Mouse (Mus musculus): ENCODE measurements at regions not wholly inside any gene's neighbourhood (a gene's known extent, or its start where the extent isn't known, plus 50 kb on each side); places are given as distances from the start of the nearest gene placed in this dataset.

- DNase-seq: no peak
Measured at GRCm38 (mm10) chr6:117279786-117280411, 111.6 kb downstream of the Cxcl12 start.

GRCm38 (mm10) chr6:117280911-117281310, 112.6 kb downstream of the Cxcl12 start:
- no peak for DNase-seq

- no peak for DNase-seq
Measured at GRCm38 (mm10) chr6:117283616-117284015, 115.3 kb downstream of the Cxcl12 start.

GRCm38 (mm10) chr6:117284376-117285106, 116.2 kb downstream of the Cxcl12 start:
- no peak for DNase-seq

- no peak for DNase-seq
Measured at GRCm38 (mm10) chr6:117287396-117287795, 119.1 kb downstream of the Cxcl12 start.

- DNase-seq: peak; percentile 24
Measured at GRCm38 (mm10) chr6:117293780-117294465, 125.6 kb downstream of the Cxcl12 start.

- DNase-seq: no peak
Measured at GRCm38 (mm10) chr6:117297918-117298317, 129.6 kb downstream of the Cxcl12 start.

GRCm38 (mm10) chr6:117299503-117300288, 131.4 kb downstream of the Cxcl12 start:
- no peak for DNase-seq

- no peak for DNase-seq
Measured at GRCm38 (mm10) chr6:117303361-117303760, 135.0 kb downstream of the Cxcl12 start.

- no peak for DNase-seq
Measured at GRCm38 (mm10) chr6:117305736-117306250, 137.5 kb downstream of the Cxcl12 start.

- no peak for DNase-seq
Measured at GRCm38 (mm10) chr6:117308636-117309035, 140.3 kb downstream of the Cxcl12 start.

- no peak for DNase-seq
Measured at GRCm38 (mm10) chr6:117312891-117313781, 144.8 kb downstream of the Cxcl12 start.

GRCm38 (mm10) chr6:117313944-117314566, 145.7 kb downstream of the Cxcl12 start:
- no peak for DNase-seq

GRCm38 (mm10) chr6:117323301-117323700, 155.0 kb downstream of the Cxcl12 start:
- DNase-seq: no peak

GRCm38 (mm10) chr6:117323850-117324249, 155.5 kb downstream of the Cxcl12 start:
- DNase-seq: no peak

- no peak for DNase-seq
Measured at GRCm38 (mm10) chr6:117326835-117327775, 158.8 kb downstream of the Cxcl12 start.

GRCm38 (mm10) chr6:117329164-117329939, 161.0 kb downstream of the Cxcl12 start:
- DNase-seq: no peak

GRCm38 (mm10) chr6:117330198-117330597, 161.9 kb downstream of the Cxcl12 start:
- DNase-seq: no peak

- no peak for DNase-seq
Measured at GRCm38 (mm10) chr6:117330726-117331360, 162.5 kb downstream of the Cxcl12 start.
